Mouse (Mus musculus): ENCODE results near the gene Acp2. TPM values are rescaled to one million over a fixed set of nuclear protein-coding genes. Genes with fewer than 3 reads are reported as not detected.

Acp2 gene
- polyA plus RNA-seq, 1 experiment from 2014 or later = 19.3 TPM

- ATAC-seq (ENCODE audit: extremely low read depth, insufficient number of reproducible peaks, low FRiP score, low TSS enrichment) = no peak
- Histone ChIP-seq H3K27ac (replicated peaks) (no peak overlapping the region), H3K4me2 (no peak overlapping the region), H3K4me3 (no peak overlapping the region), H3K9ac (no peak overlapping the region), H3K9me3 (no peaks in the 10 kb centered on the region), H3K4me1 (peaks cover 4% of the 10 kb centered on the region; the same call in 1 of the 2 replicates), H3K27me3 (replicated peaks) (no peaks in the 10 kb centered on the region), H3K36me3 (no peaks in the 10 kb centered on the region)
- WGBS = 67% methylated on average over 5 of the region's 5 CpGs
Observed at GRCm38 (mm10) chr2:91242547-91242946, 39.9 kb downstream of the Acp2 start.

GRCm38 (mm10) chr2:91243416-91243815 is 40.7 kb downstream of the Acp2 start:
- whole genome bisulfite sequencing = 52% methylated on average over 3 of the region's 3 CpGs
- no peak overlapping the region for H3K27ac ChIP-seq (replicated peaks)
- H3K4me3 ChIP-seq = no peak overlapping the region
- no peaks in the 10 kb centered on the region for H3K9me3 ChIP-seq
- no peak for ATAC-seq (ENCODE audit: extremely low read depth, insufficient number of reproducible peaks, low FRiP score, low TSS enrichment)
- no peaks in the 10 kb centered on the region for H3K27me3 ChIP-seq (replicated peaks)
- no peaks in the 10 kb centered on the region for H3K36me3 ChIP-seq
- no peak overlapping the region for H3K4me2 ChIP-seq
- no peak overlapping the region for H3K9ac ChIP-seq
- H3K4me1 ChIP-seq = no peaks in the 10 kb centered on the region

- H3K9ac ChIP-seq = no peak overlapping the region
- 62% methylated on average over 5 of the region's 5 CpGs for WGBS
- no peak overlapping the region for H3K27ac ChIP-seq (replicated peaks)
- no peak for ATAC-seq (ENCODE audit: extremely low read depth, insufficient number of reproducible peaks, low FRiP score, low TSS enrichment)
- no peaks in the 10 kb centered on the region for H3K9me3 ChIP-seq
- no peaks in the 10 kb centered on the region for H3K36me3 ChIP-seq
- no peak overlapping the region for H3K4me3 ChIP-seq
- no peaks in the 10 kb centered on the region for H3K4me1 ChIP-seq
- no peak overlapping the region for H3K4me2 ChIP-seq
- no peaks in the 10 kb centered on the region for H3K27me3 ChIP-seq (replicated peaks)
Observed at GRCm38 (mm10) chr2:91244557-91245228, 42.0 kb downstream of the Acp2 start.

- WGBS = 75% methylated on average over 4 of the region's 4 CpGs
Observed at GRCm38 (mm10) chr2:91248366-91248765, 45.7 kb downstream of the Acp2 start.

GRCm38 (mm10) chr2:91252001-91252400 is 49.3 kb downstream of the Acp2 start:
- Histone ChIP-seq H3K27ac (replicated peaks) (peak overlapping the region; percentile 74), H3K4me3 (no peak overlapping the region), H3K9me3 (no peaks in the 10 kb centered on the region), H3K4me2 (no peak overlapping the region), H3K27me3 (replicated peaks) (peaks cover 40% of the 10 kb centered on the region), H3K4me1 (peaks cover 29% of the 10 kb centered on the region), H3K36me3 (no peaks in the 10 kb centered on the region), H3K9ac (peak overlapping the region; percentile 37; the same call in 1 of the 2 replicates)
- WGBS = 50% methylated on average over 4 of the region's 4 CpGs
- ATAC-seq (ENCODE audit: extremely low read depth, insufficient number of reproducible peaks, low FRiP score, low TSS enrichment) = no peak

More at GRCm38 (mm10) chr2:91248366-91248765, 45.7 kb downstream of the Acp2 start:
- Histone ChIP-seq H3K9me3 (no peaks in the 10 kb centered on the region), H3K4me3 (no peak overlapping the region), H3K9ac (no peak overlapping the region), H3K27ac (replicated peaks) (no peak overlapping the region), H3K4me1 (peaks cover 15% of the 10 kb centered on the region), H3K4me2 (no peak overlapping the region), H3K36me3 (no peaks in the 10 kb centered on the region), H3K27me3 (replicated peaks) (peaks cover 7% of the 10 kb centered on the region)
- no peak for ATAC-seq (ENCODE audit: extremely low read depth, insufficient number of reproducible peaks, low FRiP score, low TSS enrichment)

- Histone ChIP-seq H3K9me3 (no peaks in the 10 kb centered on the region), H3K4me3 (no peak overlapping the region), H3K27me3 (replicated peaks) (peaks cover 40% of the 10 kb centered on the region), H3K9ac (peak overlapping the region; percentile 37; the same call in 1 of the 2 replicates), H3K36me3 (no peaks in the 10 kb centered on the region), H3K4me2 (no peak overlapping the region), H3K4me1 (peaks cover 32% of the 10 kb centered on the region), H3K27ac (replicated peaks) (peak overlapping the region; percentile 74)
- no peak for ATAC-seq (ENCODE audit: extremely low read depth, insufficient number of reproducible peaks, low FRiP score, low TSS enrichment)
- WGBS = 40% methylated on average over 4 of the region's 4 CpGs
Observed at GRCm38 (mm10) chr2:91252512-91252911, 49.8 kb downstream of the Acp2 start.

- H3K4me3 ChIP-seq = 0 out of 2 replicates have a peak overlapping the region, but pooled peaks have one; percentile 82
- H3K4me2 ChIP-seq = peak overlapping the region; percentile 81
- no peaks in the 10 kb centered on the region for H3K9me3 ChIP-seq
- no peak overlapping the region for H3K27ac ChIP-seq (replicated peaks)
- H3K9ac ChIP-seq = peak overlapping the region; percentile 85; the same call in 1 of the 2 replicates
- H3K27me3 ChIP-seq (replicated peaks) = peaks cover 46% of the 10 kb centered on the region
- ATAC-seq (ENCODE audit: extremely low read depth, insufficient number of reproducible peaks, low FRiP score, low TSS enrichment) = no peak
- no peaks in the 10 kb centered on the region for H3K36me3 ChIP-seq
- 43% methylated on average over 8 of the region's 8 CpGs for WGBS
- H3K4me1 ChIP-seq = peaks cover 55% of the 10 kb centered on the region
Observed at GRCm38 (mm10) chr2:91254725-91255380, 52.2 kb downstream of the Acp2 start.

GRCm38 (mm10) chr2:91255661-91256150 is 53.0 kb downstream of the Acp2 start, which contains the start of gene Pacsin3:
Gene Pacsin3 (plus strand): TSS chr2:91255954.
- peak; percentile 9; the same call in 1 of the 2 replicates for ATAC-seq (ENCODE audit: extremely low read depth, insufficient number of reproducible peaks, low FRiP score, low TSS enrichment)
- Histone ChIP-seq H3K4me2 (peak within 1 kb of the TSS; percentile 81), H3K9me3 (no peaks in the 10 kb centered on the region), H3K4me1 (peaks cover 58% of the 10 kb centered on the region), H3K9ac (peak within 1 kb of the TSS; percentile 85), H3K4me3 (peak within 1 kb of the TSS; percentile 82), H3K27me3 (replicated peaks) (peaks cover 46% of the 10 kb centered on the region), H3K36me3 (peaks cover 4% of the 10 kb centered on the region), H3K27ac (replicated peaks) (peak within 1 kb of the TSS; percentile 77)
- WGBS = 1% methylated on average over 27 of the region's 27 CpGs

- under 1% methylated on average over 52 of the region's 52 CpGs for WGBS
- Histone ChIP-seq H3K9ac (peak overlapping the region; percentile 85), H3K4me2 (peak overlapping the region; percentile 81), H3K27me3 (replicated peaks) (peaks cover 46% of the 10 kb centered on the region), H3K9me3 (no peaks in the 10 kb centered on the region), H3K27ac (replicated peaks) (peak overlapping the region; percentile 77), H3K4me3 (peak overlapping the region; percentile 82), H3K4me1 (peaks cover 58% of the 10 kb centered on the region), H3K36me3 (peaks cover 12% of the 10 kb centered on the region)
- peak; percentile 66; the same call in 1 of the 2 replicates for ATAC-seq (ENCODE audit: extremely low read depth, insufficient number of reproducible peaks, low FRiP score, low TSS enrichment)
Observed at GRCm38 (mm10) chr2:91256256-91257125, 53.8 kb downstream of the Acp2 start.

- H3K4me1 ChIP-seq = peaks cover 49% of the 10 kb centered on the region
- peak overlapping the region; percentile 82 for H3K4me3 ChIP-seq
- peaks cover 46% of the 10 kb centered on the region for H3K27me3 ChIP-seq (replicated peaks)
- under 1% methylated on average over 22 of the region's 22 CpGs for WGBS
- H3K4me2 ChIP-seq = peak overlapping the region; percentile 81
- peak overlapping the region; percentile 85 for H3K9ac ChIP-seq
- H3K27ac ChIP-seq (replicated peaks) = peak overlapping the region; percentile 77
- peak; percentile 47; the same call in 1 of the 2 replicates for ATAC-seq (ENCODE audit: extremely low read depth, insufficient number of reproducible peaks, low FRiP score, low TSS enrichment)
- H3K36me3 ChIP-seq = peaks cover 18% of the 10 kb centered on the region
- H3K9me3 ChIP-seq = no peaks in the 10 kb centered on the region
Observed at GRCm38 (mm10) chr2:91257126-91257980, 54.7 kb downstream of the Acp2 start.

Data from heart, embryonic 13.5 days (tissue).